Mouse (Mus musculus) C2C12 (cell line): Measurements from ENCODE around the gene Nudt16.
"Not testable (repeated sequence)": the region's sequence is repeated elsewhere in the genome, so short reads cannot be mapped to it uniquely, and the experiment has no call there.

ENCODE experiments used
- CEBPB ChIP-seq: IDR thresholded peaks from one replicate; pipeline ENCODE4 v1.6.1; 2011; ENCODE audit warnings: low read depth, mild to moderate bottlenecking, control low read depth, moderate library complexity
- CTCF ChIP-seq: IDR thresholded peaks from one replicate; pipeline ENCODE4 v1.5.1; 2011; ENCODE audit not compliant: control insufficient read depth, insufficient read depth, insufficient read length
- FOSL1 ChIP-seq: IDR thresholded peaks from one replicate; pipeline ENCODE4 v1.8.0; 2011; ENCODE audit warnings: mild to moderate bottlenecking, low read length; ENCODE audit not compliant: poor library complexity, insufficient read depth, severe bottlenecking
- MAX ChIP-seq: IDR thresholded peaks from one replicate; pipeline ENCODE4 v1.6.1; 2011; ENCODE audit warnings: mild to moderate bottlenecking, control low read depth
- MYOD1 ChIP-seq: IDR thresholded peaks from one replicate; pipeline ENCODE4 v1.6.1; 2011; ENCODE audit warnings: low read depth; ENCODE audit not compliant: control insufficient read depth, insufficient read length
- MYOG ChIP-seq: IDR thresholded peaks from one replicate; pipeline ENCODE4 v1.6.1; 2011; ENCODE audit not compliant: control insufficient read depth, insufficient read length; ENCODE audit errors: extremely low read depth
- USF1 ChIP-seq: IDR thresholded peaks from one replicate; pipeline ENCODE4 v1.6.1; 2011; ENCODE audit warnings: low read depth, mild to moderate bottlenecking, control low read depth, moderate library complexity

GRCm38 (mm10) chr9:105125206-105125605 lies 6.4 kb downstream of the Nudt16 start:
- not testable (repeated sequence) for TF ChIP-seq CTCF, MAX, USF1, MYOG, CEBPB, MYOD1, FOSL1
